Mouse (Mus musculus): ENCODE measurements around the gene Tmod2.

Gene Tmod2

DNA sequence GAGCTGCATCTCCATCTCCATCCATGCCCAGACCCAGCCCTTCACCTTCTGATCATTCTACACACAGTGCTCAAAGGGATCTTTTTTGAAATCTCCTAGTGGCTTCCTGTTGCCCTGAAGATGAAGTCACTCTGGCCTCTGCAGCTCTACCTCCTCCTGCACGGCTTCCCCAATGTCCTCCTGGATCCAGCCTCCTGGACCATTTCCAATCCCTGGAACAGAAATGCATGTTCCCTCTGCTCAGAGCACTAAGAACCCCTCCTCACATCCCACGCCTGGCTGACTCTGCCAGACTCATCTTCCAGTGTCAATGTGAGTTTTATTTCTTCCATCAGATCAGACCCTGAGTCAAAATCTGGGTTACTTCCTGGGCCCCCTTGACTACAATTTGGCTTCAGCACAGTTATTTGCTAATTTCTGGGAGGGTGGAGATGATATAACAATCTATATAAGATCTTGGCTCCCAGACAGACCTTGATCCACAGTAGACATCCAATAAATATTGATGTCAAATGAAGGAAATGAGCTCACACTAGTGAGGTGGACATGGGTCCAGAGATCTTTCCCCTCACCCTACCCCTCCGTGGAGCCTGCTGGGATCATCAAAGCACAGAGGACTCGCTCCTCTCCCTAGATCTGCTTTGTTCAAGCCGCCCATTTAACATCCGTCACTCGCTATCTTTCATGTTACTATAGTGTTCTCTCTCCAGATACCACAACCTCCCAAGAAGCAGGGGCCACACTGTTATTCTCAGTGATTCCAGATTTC, 10.8 kb downstream of the Tmod2 start:
- peak; percentile 17 to 49 for DNase-seq

DNA sequence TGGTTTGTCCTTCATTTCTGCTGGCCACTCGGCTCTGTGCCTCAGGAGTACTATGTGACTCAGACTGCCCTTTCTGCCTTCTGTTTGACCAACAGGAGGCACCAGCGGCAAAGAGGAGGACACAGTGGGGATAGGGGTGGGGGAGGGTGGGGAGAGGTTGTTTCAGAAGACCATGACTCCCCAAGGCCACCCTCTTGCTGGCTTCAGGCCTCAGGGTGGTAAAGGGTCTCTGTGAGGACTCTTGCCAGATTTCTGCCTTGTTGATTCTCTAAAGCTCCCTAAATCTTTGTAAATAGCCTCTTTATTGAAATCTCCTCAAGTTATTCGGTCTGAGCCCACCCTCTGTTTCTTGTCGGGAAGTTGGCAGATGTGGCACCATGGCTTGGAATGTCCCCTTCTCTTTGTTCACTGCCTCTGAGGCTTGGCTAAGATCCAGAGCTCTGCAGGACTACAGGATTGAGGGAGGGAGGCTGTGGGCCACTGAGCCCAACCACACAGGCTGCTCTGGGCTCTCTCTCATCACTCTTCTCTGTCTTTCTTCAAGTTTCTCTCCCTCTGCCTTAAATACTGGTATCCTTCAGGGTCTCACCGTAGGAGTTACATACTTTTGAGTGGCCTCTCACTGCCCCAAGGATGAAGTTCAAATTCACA, 11.8 kb downstream of the Tmod2 start:
- peak in 1 of 2 experiments; percentile 21 for DNase-seq

DNA sequence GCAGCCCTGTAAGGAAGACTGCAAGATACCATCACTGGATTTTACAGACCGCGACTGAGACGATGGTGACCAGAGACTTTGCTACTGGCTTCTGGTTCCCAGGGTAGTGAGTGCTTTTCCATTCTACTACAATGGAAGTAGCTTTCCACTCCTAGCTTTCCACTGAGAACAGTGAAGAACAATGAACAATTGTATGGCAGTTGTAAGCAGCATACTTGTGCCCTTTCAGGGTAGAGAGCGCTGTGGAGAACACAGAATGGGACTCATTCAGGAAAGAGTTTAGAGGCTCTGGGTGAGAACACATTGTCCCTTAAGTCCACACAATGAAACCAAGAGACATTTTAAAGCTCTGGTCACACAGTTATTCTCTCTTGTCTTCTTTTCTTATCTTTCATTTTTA, 13.5 kb downstream of the Tmod2 start:
- no peak for DNase-seq

DNA sequence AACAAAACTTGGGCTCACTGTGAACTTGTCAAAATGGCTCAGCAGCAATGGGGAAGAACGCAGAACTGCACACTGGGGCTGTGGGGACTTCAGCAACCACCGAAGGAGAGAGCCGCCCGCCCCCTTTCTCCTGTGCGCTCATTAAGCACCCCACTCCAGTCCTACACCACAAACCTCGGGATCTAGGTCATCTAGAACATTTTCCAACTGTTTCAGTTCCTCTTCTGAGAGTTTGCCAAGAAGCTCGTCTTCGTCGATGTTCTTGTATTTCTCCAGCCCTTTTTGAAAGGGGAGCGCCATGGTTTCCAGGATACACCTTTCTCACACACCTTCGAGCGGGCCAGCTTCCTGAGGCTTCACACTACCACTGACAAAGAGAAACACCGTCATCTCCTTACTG, 14.1 kb downstream of the Tmod2 start:
- DNase-seq = no peak

DNA sequence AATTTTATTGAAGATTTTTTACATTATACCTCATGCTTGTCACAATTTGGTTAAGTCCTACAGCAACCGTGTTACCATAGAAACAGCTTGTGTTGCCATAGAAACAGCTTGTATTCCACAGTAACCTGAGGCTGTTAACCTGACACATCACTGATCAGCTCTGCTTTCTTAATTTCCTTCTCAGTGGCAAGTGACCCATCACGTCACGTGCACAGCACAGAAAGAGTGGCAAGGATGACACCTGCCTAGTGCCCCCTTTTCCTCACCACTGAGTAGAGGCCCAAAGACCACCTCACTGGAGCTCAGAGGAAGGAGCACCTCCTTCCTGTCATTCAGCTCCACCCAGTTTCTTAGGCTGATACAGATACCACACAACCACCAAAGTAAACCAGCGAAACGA, 17.6 kb downstream of the Tmod2 start:
- no peak for DNase-seq

DNA sequence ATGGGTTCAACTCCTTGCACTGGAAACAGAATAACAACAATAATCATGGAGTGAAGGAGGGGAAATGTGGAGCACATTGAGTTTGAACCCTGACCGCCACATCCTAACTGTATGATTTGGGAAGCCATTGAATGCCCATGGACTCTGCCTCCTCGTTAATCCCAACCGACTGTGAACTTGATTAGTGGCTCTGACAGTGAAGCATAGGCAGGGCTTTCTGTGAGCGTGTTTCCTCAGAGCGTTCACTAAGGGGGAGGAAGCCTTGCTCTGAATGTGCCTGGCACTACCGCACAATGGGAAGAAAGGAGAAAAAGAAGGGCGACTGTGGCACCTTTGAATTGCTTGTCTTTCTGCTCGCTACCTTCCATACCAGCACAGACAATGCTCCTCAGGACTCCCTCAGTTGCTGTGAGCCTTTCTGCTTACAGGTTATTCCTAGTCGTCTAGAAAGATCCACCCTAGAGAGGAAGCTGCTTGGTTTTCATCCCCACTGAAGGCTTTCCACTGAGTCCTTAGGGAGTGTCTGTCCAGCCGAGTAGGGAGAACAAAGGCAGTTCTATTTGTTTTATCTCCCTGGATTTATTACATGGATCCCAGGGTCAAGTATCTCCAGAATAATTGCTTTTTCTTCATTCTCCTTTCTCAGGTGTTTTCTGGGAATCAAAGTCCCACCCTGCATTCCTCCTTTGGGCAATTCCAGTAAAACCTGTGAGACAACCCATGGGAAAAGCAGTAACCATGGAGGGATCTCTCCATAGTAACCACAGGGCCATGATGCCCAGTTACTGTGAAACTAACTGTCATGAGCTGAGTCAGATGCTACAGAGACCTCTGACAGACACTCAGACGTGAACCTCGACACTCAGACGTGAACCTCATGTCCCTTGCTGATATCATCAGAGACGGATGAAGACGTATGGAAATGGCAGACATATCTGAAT, 21.0 kb downstream of the Tmod2 start:
- no peak for DNase-seq

DNA sequence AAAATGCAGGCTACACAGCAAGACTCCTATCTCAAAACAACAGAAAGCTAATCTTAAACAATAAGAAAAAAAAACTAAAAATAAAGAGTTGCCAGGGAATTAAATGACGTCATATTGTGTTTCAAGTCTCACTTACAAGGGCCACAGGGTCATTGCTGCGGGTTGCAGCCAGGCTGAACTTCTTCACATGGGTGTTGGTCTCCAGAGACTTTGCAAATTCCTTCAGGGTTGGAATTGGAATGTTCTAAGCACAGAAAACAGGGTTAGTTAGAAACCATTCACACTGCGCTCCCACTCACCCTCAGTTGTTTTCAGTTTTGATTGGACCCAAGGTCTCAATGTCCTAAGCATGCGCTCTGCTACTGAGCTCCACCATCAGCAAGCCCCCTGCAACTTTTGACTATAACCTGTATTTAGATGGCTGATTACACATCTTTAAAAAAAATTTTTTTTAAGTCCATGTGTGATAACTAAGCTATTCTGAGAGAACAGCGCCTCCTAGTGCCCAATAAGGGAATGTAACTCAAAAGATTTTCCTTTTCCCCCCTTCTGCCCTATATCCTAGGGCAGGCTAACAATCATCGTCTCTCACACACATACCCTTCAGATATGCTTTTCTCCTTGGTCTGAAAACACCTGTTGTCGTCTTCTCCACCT, 29.3 kb downstream of the Tmod2 start:
- DNase-seq = peak; percentile 15 to 35

DNA sequence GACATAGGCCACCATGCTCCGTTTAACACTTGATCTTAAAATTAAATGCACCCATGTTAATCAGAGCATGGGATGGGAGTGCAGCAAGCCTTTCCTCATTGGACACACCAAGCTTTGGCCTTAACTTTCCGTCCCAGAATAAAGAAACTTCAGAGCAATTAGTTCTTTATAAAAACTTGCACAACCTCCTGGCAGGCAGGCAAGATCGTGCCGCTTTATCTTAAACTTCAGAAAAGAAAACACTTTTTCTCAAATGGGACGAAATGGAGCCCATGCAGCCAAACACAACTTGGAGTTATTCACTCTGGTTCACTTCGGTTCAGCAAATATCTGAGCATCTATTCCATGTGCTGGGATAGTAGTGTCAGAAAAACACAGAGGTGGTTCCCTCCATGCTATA, 31.8 kb downstream of the Tmod2 start:
- no peak for DNase-seq

DNA sequence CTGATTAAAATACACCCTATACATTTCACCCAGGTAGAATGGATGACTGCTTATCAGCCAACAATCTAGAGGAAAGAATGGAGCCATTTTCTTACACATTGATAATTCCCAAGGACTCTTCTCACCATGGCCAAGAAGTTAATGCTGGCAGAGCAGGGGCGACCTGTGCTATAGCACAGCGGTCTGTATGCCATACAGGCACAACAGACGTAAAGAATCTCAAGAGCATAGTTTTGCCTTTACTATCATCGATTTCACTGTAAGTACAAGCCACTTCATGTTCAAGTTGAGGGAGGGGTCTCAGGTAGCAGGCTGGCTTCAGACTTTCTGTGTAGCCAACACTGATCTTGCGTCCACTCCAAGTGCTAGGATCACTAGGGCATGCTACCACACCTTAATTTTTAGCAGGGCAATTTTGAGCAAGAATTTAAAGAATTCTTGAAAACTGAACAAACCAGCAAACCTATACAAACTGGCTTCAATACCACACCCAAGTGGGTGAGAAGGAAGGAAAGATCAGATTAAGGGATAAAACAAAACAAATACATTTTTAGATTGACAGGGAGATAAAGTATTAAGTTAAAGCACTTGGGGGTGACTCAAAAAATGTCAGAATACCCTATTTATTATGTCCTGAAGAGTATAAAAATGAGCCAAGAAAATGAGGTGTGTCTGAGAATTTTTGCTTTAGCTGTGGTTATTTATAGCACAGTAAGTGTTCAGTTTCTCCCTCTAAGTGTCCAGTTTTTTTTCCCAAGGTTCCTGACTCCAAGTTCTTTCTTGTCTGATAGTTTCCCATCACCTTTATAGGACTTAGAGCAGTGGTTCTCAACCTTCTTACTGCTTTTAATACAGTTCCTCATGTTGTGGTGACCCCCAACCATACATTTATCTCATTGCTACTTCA, 39.8 kb downstream of the Tmod2 start:
- DNase-seq = no peak

DNA sequence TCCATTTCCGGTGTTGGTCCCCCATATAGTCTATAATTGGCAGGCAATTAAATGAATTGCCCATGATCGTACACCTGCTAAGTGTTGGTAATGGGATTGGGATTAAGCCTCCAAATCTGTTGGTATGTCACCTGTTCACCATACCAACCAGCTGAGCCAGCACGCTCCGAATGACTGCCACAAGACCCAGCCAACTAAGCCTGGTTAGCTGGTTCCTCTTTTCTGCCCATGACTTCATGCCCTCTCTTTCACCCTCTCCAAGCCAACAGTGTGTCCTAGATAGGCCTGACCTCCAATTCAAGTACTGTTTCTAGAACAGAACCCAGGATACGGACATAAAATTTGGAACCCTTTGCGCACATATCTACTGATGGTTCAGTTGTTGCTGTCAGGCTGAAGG, 42.7 kb downstream of the Tmod2 start:
- no peak for DNase-seq

DNA sequence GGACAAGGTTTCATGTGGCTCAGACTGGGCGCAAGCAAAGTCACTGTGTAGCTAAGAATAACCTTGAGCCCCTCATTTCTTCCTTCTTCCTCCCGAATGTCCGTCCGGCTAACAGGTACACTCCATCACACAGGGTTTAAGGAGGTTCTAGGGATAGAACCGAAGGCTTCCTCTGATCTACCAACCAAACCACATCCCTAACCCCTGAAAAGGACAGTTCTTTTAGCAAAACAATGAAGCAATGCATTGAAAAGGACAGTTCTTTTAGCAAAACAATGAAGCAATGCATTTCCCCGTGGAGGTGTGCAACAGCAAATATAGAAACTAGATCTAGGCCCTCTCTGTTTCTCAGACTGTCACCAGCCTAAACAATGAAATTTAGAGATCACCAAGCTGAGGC, 46.2 kb downstream of the Tmod2 start:
- DNase-seq = no peak

DNA sequence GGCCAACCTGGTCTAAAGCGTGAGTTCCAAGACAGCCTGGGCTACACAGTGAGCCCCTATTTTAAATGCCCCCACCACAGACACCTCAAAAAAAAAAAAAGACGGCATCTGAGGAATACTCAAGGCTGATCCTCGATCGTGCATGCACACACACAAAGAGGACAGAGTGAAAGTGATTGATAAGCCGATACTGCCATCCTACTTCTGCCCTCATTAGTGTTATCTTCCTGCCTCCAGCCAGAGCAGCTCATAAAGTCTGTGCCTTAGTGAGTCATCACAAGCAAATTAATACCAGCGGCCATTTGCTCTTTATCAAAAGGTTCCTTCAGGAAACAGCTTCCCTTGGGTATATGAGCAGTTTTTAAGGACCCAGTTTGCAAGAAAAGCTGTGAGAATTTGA, 47.5 kb downstream of the Tmod2 start:
- no peak for DNase-seq

DNA sequence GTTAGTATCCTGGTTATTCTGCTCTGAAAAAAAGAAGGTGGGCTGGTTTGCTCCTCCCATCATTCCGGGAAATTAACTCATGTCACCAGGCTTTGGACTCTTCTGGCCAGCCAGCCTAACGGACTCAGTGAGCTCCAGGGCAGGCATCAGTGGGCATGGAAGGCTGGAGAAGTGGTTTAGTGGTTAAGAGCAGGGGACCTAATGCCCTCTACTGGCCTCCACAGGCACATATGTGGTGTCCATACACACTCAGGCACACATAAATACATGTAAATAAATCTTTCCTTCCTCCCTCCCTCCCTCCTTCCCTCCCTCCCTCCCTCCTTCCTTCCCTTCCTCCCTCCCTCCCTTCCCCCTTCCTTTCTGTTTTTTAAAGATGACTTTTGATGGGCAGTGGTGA, 47.9 kb downstream of the Tmod2 start:
- no peak for DNase-seq

DNA sequence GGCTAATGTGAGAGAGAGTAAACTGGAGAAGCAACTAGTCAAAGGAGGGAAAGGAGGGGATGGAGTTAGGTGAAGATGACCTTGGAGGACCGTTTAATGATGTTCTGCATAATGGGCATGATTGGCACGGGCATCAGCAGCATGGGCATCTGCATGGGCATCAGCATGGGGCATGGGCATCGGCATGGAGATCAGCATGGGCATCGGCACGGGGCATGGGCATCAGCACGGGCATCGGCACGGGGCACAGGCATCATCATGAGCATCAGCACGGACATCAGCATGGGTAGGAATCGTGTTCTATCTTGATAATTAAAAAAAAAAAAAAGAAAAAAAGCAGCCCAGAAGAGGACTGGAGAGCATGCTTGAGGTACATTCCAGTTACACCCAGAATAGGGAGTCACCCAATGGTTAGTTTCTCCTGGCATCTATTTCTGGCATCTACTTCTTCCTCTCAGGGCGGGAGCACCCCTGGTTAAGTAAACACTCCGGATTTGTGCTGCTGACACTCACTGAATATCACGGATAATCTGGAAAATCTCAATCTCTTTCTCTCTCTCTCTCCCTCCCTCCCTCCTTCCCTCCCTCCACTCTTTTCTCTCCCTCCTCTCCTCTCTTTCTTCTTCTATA, 50.0 kb downstream of the Tmod2 start:
- peak; percentile 70 to 82 for DNase-seq

DNA sequence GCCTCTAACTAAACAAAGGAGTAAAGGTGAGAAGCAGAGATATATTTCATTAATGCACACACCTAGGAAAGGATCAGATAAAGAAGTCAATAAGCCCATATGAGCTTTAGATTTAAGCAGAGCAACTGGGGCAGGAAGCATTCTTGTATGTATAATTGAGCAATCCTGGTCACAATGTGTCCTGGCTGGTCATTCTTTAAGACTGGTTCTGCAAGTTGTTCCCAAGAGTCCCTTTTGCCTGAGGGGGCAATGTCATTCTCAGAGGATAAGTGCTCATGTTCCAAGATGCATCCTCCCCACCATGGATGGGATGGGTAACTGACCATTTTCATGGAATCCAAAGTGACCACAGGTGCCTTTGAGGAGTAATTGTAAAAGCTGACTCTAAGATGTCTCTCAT, 50.8 kb downstream of the Tmod2 start:
- peak in 1 of 2 experiments; percentile 31 for DNase-seq

DNA sequence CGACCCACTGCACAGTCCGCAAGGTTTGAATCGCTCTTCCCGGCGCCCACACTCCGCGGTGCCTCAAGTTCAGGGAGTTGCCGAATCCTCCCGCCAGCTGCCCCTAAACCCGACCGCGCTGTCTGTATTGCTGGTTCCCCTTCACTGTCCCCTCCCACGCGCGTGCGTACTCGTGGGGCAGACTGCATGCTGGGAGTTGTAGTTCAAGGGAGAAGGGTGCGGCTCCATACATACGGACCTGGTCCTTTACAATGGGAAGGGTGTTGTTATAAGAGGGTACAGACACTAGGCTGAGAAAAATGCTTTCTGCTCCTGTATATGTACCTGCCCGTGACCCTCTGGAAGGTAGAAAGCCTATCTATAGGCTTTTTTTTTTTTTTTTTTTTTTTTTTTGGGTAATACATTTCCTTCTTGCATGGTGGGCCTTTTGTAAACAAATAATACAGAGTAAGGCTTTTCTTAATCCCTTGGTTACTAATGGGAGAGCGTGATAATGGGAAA, 51.6 kb downstream of the Tmod2 start, which contains the start of gene Tmod3:
Gene Tmod3 (minus strand): TSS at position 146 of the 501 bp plus-strand sequence.
- peak; percentile 97 for DNase-seq

DNA sequence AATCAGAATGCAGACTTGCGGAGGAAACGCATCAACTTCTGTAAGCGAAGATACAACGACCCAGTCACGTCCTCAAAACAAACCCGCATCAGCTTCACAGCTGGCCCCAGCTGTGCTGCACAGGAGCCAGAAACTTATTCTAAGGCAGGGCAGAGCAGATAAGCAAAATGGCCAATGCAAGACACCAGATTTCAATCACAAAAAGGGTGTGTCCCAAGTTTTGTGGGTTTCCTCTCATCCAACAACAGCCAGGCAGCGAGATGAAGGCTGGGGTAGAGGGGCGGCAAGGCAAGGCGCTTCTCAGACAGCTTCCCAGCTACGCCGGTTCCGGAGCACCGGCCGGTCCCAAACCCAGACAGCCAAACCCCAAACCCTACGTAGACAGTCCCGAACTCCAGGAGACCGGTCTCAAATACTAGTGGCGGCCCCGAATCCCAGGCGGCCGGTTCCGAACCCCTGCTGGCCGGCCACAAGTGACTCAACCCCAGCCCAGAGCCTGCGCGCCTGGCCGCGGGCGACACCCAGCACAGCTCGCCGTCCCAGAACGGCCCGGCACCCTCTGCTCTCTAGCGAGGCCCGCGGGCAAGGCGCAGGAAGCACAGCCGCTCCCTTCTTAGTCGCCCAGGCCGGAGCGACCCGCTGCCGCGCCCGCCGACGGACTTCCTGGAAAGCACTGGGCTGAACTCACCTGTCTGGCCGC, 52.2 kb downstream of the Tmod2 start:
- peak; percentile 44 to 62 for DNase-seq

DNA sequence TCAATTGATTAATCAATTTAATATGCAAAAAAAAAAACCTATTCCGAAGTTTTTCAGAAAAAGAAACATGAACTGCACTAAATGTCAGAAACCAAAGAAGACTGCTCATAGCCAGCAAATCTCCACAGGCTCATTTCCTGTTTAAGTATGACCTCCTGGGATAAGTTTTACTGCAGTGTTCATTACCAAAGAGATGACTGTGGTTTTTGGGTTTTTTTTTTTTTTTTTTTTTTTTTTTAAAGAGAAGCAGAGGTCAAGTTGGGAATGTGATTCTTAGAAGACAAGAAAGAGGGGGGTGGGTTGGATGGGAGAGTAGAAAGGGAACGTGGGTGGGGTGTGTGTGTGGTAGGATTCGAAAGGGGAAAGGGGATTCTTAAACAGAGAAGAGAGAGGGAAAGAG, 52.8 kb downstream of the Tmod2 start:
- no peak for DNase-seq

DNA sequence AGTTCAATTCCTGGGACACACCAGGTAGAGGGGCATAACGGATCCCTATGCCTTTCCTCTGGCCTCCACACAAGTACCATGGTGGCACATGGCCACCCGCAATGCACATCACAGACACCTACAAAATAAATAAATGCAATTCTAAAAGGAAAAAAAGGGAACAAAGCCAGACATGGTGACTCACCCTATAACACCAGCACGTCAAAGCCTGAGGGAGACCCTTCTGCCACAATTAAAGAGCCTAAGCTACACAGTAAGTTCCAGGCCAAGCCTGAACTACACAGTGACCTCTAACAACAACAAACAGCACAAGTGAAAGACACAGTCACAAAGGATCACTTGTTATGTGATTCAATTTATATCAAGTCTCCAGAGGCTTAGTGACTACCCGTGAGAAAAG, 57.4 kb downstream of the Tmod2 start:
- no peak for DNase-seq

DNA sequence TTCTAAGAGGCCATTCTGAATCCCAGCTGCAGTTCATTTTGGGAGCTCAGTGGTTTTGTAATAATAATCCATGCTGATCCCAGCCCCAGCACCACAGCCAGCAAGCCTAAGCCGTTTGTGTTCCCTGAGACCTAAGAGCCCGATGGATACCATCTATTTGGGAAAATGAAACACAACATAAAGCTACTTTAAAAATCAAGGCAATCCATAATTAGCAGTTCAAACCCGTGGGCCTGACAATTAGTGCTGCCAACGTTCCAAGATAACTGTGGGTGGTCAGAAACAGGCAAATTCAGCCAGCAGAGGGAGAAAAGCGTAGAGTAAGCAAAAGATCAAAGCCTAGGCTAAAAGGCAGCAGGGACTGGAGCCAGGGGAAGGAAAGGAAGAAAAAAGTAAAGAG, 59.8 kb downstream of the Tmod2 start:
- DNase-seq = no peak

Data from lung, adult 18-20 months (tissue).